Mouse (Mus musculus) hindbrain, embryonic 11.5 days (tissue): Measurements from ENCODE around the gene Slc38a7. TPM values are rescaled to one million over a fixed set of nuclear protein-coding genes. Genes with fewer than 3 reads are reported as not detected.

Experiments used
- ATAC-seq: fragments of 200-750 bp; cut with Nextera tagmentation; 2 replicates; pipeline ENCODE4 v1.8.0; 2017; ENCODE audit warnings: mild to moderate bottlenecking, moderate TSS enrichment, moderate library complexity; ENCODE audit not compliant: low FRiP score
- DNase-seq: peaks from one replicate; pipeline ENCODE4 v3.0.0-alpha.2; 2015; ENCODE audit warnings: low spot score
- H3K27ac ChIP-seq: fragments of 300-500 bp; sonication (generic); 2 replicates; pipeline ENCODE4 v1.5.1; 2014; ENCODE audit warnings: mild to moderate bottlenecking, low read depth, low read length
- H3K27me3 ChIP-seq: fragments of 300-500 bp; sonication (generic); 2 replicates; pipeline ENCODE4 v1.6.1; 2014; ENCODE audit warnings: mild to moderate bottlenecking, low read length, moderate library complexity, mixed read lengths; ENCODE audit not compliant: control insufficient read depth, insufficient read depth
- H3K36me3 ChIP-seq: fragments of 300-500 bp; sonication (generic); 2 replicates; pipeline ENCODE4 v1.6.1; 2014; ENCODE audit warnings: mild to moderate bottlenecking, low read length, moderate library complexity, mixed read lengths; ENCODE audit not compliant: control insufficient read depth, insufficient read depth
- H3K4me1 ChIP-seq: fragments of 300-500 bp; sonication (generic); replicated peaks from 2 replicates; pipeline ENCODE4 v1.6.1; 2014; ENCODE audit warnings: low read length, mixed read lengths; ENCODE audit not compliant: control insufficient read depth, insufficient read depth
- H3K4me2 ChIP-seq: fragments of 300-500 bp; sonication (generic); replicated peaks from 2 replicates; pipeline ENCODE4 v1.6.1; 2014; ENCODE audit warnings: mild to moderate bottlenecking, low read depth, low read length
- H3K4me3 ChIP-seq: fragments of 300-500 bp; sonication (generic); 2 replicates; pipeline ENCODE4 v1.5.1; 2014; ENCODE audit warnings: low read depth, low read length
- H3K9ac ChIP-seq: fragments of 300-500 bp; sonication (generic); 2 replicates; pipeline ENCODE4 v1.6.1; 2014; ENCODE audit warnings: low read depth, low read length
- H3K9me3 ChIP-seq: fragments of 300-500 bp; sonication (generic); 2 replicates; pipeline ENCODE4 v1.6.1; 2016; ENCODE audit warnings: low read length; ENCODE audit not compliant: control insufficient read depth
- WGBS: fragments of 180-500 bp; shearing (Covaris S2); extraction: QIAGEN DNeasy Blood & Tissue Kit; methylation state at CpG from one replicate; pipeline ENCODE4 v1.1.7; 2014; 5-methylcytosine and 5-hydroxymethylcytosine counted together
- polyA plus RNA-seq: library from polyadenylated mRNA; unstranded; fragments of >200 nt; fragmentation: Nextera tagmentation; extraction: Ambion mirVana; gene quantifications from 2 replicates; pipeline ENCODE4 v1.2.1, GENCODE M21; 2014

Gene Slc38a7
- polyA plus RNA-seq, 1 experiment from 2014 or later: 14.3 TPM

GRCm38 (mm10) chr8:95843968-95844367 is 9.4 kb downstream of the Slc38a7 start:
- ATAC-seq (no peak), DNase-seq (no peak)
- 94% methylated on average over 6 of the region's 6 CpGs for WGBS

GRCm38 (mm10) chr8:95841436-95841835 is 11.9 kb downstream of the Slc38a7 start:
- Histone ChIP-seq H3K4me1 (no peaks in the 10 kb centered on the region), H3K4me2 (no peak overlapping the region), H3K9me3 (no peaks in the 10 kb centered on the region), H3K27me3 (no peaks in the 10 kb centered on the region), H3K27ac (no peak overlapping the region), H3K9ac (no peak overlapping the region), H3K36me3 (0 out of 2 replicates have a peak, but pooled peaks cover 3% of the 10 kb centered on the region), H3K4me3 (no peak overlapping the region)
- DNase-seq: no peak
- no peak for ATAC-seq
- 87% methylated on average over 15 of the region's 15 CpGs for WGBS

More at GRCm38 (mm10) chr8:95843968-95844367, 9.4 kb downstream of the Slc38a7 start:
- Histone ChIP-seq H3K9me3 (no peaks in the 10 kb centered on the region), H3K9ac (no peak overlapping the region), H3K27ac (no peak overlapping the region), H3K36me3 (0 out of 2 replicates have a peak, but pooled peaks cover 2% of the 10 kb centered on the region), H3K27me3 (no peaks in the 10 kb centered on the region), H3K4me2 (no peak overlapping the region), H3K4me3 (no peak overlapping the region), H3K4me1 (no peaks in the 10 kb centered on the region)

GRCm38 (mm10) chr8:95839289-95839688 is 14.1 kb downstream of the Slc38a7 start:
- no peaks in the 10 kb centered on the region for H3K9me3 ChIP-seq
- H3K4me3 ChIP-seq: no peak overlapping the region
- 0 out of 2 replicates have a peak, but pooled peaks cover 3% of the 10 kb centered on the region for H3K36me3 ChIP-seq
- H3K27me3 ChIP-seq: no peaks in the 10 kb centered on the region
- no peaks in the 10 kb centered on the region for H3K4me1 ChIP-seq
- ATAC-seq (no peak), DNase-seq (no peak)
- WGBS: 99% methylated on average over 4 of the region's 4 CpGs
- no peak overlapping the region for H3K9ac ChIP-seq
- no peak overlapping the region for H3K27ac ChIP-seq
- no peak overlapping the region for H3K4me2 ChIP-seq

GRCm38 (mm10) chr8:95837266-95837665 is 16.1 kb downstream of the Slc38a7 start:
- Histone ChIP-seq H3K9me3 (no peaks in the 10 kb centered on the region), H3K36me3 (0 out of 2 replicates have a peak, but pooled peaks cover 3% of the 10 kb centered on the region), H3K9ac (no peak overlapping the region), H3K27me3 (no peaks in the 10 kb centered on the region), H3K4me1 (0 out of 2 replicates have a peak, but pooled peaks cover 2% of the 10 kb centered on the region), H3K4me2 (no peak overlapping the region), H3K27ac (no peak overlapping the region), H3K4me3 (no peak overlapping the region)
- DNase-seq: no peak
- 94% methylated on average over 10 of the region's 10 CpGs for WGBS
- ATAC-seq: no peak

GRCm38 (mm10) chr8:95835891-95836290 is 17.4 kb downstream of the Slc38a7 start:
- H3K36me3 ChIP-seq: 0 out of 2 replicates have a peak, but pooled peaks cover 3% of the 10 kb centered on the region
- DNase-seq: no peak
- H3K9me3 ChIP-seq: no peaks in the 10 kb centered on the region
- H3K27ac ChIP-seq: no peak overlapping the region
- H3K4me1 ChIP-seq: 0 out of 2 replicates have a peak, but pooled peaks cover 2% of the 10 kb centered on the region
- no peaks in the 10 kb centered on the region for H3K27me3 ChIP-seq
- no peak overlapping the region for H3K4me3 ChIP-seq
- H3K9ac ChIP-seq: no peak overlapping the region
- WGBS: 71% methylated on average over 4 of the region's 4 CpGs
- no peak overlapping the region for H3K4me2 ChIP-seq
- ATAC-seq: no peak

GRCm38 (mm10) chr8:95833435-95833984 is 19.8 kb downstream of the Slc38a7 start:
- Histone ChIP-seq H3K9me3 (no peaks in the 10 kb centered on the region), H3K36me3 (0 out of 2 replicates have a peak, but pooled peaks cover 3% of the 10 kb centered on the region), H3K4me2 (peak overlapping the region; percentile 30), H3K9ac (peak overlapping the region; percentile 1; the same call in 1 of the 2 replicates), H3K4me3 (peak overlapping the region; percentile 10), H3K27ac (no peak overlapping the region), H3K27me3 (no peaks in the 10 kb centered on the region), H3K4me1 (0 out of 2 replicates have a peak, but pooled peaks cover 2% of the 10 kb centered on the region)
- ATAC-seq: peak; percentile 77
- peak; percentile 50 for DNase-seq
- WGBS: under 1% methylated on average over 16 of the region's 16 CpGs

- peak overlapping the region; percentile 10 for H3K4me3 ChIP-seq
- H3K27me3 ChIP-seq: no peaks in the 10 kb centered on the region
- WGBS: 15% methylated on average over 16 of the region's 16 CpGs
- ATAC-seq (peak; percentile 63), DNase-seq (peak; percentile 94)
- peak overlapping the region; percentile 30 for H3K4me2 ChIP-seq
- H3K9ac ChIP-seq: peak overlapping the region; percentile 1; the same call in 1 of the 2 replicates
- H3K4me1 ChIP-seq: 0 out of 2 replicates have a peak, but pooled peaks cover 2% of the 10 kb centered on the region
- no peak overlapping the region for H3K27ac ChIP-seq
- H3K9me3 ChIP-seq: no peaks in the 10 kb centered on the region
- 0 out of 2 replicates have a peak, but pooled peaks cover 3% of the 10 kb centered on the region for H3K36me3 ChIP-seq
Observed at GRCm38 (mm10) chr8:95832603-95833434, 20.5 kb downstream of the Slc38a7 start.

GRCm38 (mm10) chr8:95830144-95830543 is 23.2 kb downstream of the Slc38a7 start:
- 81% methylated on average over 3 of the region's 3 CpGs for WGBS
- 0 out of 2 replicates have a peak, but pooled peaks cover 2% of the 10 kb centered on the region for H3K4me1 ChIP-seq

More at GRCm38 (mm10) chr8:95830144-95830543, 23.2 kb downstream of the Slc38a7 start:
- H3K9ac ChIP-seq: no peak overlapping the region
- no peak overlapping the region for H3K4me2 ChIP-seq
- no peak overlapping the region for H3K4me3 ChIP-seq
- H3K27me3 ChIP-seq: no peaks in the 10 kb centered on the region
- H3K9me3 ChIP-seq: no peaks in the 10 kb centered on the region
- no peaks in the 10 kb centered on the region for H3K36me3 ChIP-seq
- DNase-seq (no peak), ATAC-seq (no peak)
- H3K27ac ChIP-seq: no peak overlapping the region
